Mouse (Mus musculus) neural tube, embryonic 10.5 days (tissue): ENCODE measurements around the gene Tigd3.

Source experiments
- DNase-seq: peaks from one replicate; pipeline ENCODE4 v3.0.0-alpha.2; 2017; ENCODE audit warnings: low spot score; ENCODE audit errors: extremely low spot score

The Tigd3 gene

DNA sequence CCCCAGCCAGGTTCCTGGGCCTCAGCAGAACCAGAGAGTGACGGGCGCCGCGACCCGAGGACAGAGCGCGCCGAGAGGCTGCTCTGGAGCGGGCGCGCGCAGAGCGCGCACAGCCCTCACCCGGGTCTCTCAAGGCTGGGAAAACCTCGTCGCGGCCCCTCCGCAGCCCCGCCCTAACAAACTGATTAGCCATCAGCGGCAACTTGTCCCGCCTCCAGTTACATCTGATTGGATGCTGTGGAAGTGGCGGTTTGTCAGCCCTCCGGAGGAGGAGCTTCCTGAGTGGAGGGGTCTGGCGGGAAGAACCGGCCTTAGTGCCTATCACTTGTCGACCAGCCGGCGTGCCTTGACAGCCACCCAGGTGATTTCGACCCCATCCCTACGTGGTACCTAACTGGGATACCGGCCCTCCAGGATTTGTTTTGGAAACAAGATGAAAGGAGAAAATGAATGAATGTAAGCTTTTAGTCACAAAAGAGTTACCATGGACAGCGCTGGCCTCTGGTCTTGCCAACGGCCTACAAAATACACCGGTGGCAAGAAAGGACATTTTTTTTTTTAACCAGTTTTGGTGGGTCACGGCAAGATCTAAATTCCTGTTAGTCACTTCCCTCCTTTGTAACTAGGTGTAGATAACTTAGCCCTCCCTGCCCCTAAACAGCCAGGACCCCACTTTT is at the start of gene Tigd3:
Tigd3 (minus strand) TSS at position 148 of the 677 bp plus-strand sequence.
- peak; percentile 94 for DNase-seq

GRCm38 (mm10) chr19:5943404-5943803 is 49.5 kb upstream of the Tigd3 start:
- no peak for DNase-seq

- DNase-seq: no peak
These were observed 48.6 kb upstream of the Tigd3 start for GRCm38 (mm10) chr19:5942581-5942980.

DNA sequence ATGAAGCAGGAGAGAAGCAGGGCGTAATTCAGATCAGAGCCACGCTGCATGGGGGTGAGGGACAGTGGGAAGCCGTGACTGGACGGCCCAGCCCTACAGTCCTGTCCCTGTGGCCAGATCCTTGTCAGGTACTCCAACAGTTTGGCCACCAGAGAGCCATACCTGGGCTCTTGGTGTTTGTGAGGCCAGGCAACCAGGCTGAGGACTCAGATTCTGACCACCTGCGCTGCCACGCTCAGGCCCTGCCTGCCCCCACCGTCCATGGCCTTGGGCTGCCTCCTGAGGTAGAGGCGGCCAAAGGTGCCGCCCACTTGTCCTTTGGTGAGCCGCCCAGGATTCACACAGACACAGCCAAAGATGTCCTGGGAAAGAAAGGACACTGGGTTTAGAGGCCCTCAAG is 46.7 kb upstream of the Tigd3 start:
- no peak for DNase-seq

DNA sequence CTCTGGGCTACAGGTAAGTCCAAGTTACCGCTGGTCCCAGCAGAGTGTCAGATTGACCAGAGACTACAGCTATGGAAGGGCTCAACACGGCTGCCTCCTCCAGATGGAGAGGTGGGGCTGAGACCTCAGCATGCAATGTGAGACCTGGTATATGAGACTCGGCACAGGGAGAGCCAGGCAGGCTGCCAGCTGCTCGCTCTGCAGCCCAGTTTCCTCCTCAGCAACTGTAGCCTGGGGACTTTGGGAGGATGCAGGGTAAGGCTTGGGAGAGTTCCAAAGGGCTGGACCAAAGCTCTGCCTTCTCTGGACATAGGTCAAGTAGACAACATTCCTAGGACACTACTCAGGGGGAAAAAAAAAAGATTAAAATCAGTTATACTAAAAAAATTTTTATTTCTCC is 46.2 kb upstream of the Tigd3 start:
- no peak for DNase-seq

DNA sequence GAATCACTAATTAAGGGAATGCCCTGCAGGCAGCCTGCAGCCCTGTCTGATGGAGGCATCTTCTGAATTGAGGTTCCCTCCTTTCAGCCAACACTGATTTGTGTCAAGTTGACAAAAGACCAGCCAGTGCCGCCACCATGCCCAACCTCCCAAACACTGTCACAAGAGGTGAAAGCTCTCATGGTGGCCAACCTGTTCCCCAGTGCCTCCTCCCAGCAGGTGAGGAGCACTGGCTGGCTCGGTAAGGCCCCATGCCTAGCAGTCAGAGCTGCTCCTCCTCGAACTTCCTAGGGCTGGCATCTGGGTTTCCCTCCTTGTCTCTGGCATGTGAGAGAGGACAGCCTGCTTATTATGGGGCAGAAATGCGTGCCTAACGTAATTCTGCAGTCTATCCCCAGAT is 45.8 kb upstream of the Tigd3 start:
- DNase-seq: no peak

DNA sequence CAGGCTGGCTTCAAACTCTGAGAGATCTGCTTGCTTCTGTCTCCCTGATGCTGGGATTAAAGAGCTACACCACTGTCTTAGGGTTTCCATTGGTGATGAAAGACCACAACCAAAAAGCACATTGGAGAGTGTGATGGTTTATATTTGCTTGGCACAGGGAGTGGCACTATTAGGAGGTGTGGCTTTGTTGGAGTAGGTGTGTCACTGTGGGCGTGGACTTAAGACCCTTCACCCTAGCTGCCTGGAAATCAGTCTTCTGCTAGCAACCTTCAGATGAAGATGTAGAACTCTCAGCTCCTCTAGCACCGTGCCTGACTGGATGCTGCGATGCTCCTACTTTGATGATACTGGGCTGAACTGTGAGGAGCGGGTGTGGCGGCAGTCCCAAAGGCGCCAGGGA is 44.6 kb upstream of the Tigd3 start:
- no peak for DNase-seq

GRCm38 (mm10) chr19:5937836-5938406 is 44.0 kb upstream of the Tigd3 start:
- no peak for DNase-seq

DNA sequence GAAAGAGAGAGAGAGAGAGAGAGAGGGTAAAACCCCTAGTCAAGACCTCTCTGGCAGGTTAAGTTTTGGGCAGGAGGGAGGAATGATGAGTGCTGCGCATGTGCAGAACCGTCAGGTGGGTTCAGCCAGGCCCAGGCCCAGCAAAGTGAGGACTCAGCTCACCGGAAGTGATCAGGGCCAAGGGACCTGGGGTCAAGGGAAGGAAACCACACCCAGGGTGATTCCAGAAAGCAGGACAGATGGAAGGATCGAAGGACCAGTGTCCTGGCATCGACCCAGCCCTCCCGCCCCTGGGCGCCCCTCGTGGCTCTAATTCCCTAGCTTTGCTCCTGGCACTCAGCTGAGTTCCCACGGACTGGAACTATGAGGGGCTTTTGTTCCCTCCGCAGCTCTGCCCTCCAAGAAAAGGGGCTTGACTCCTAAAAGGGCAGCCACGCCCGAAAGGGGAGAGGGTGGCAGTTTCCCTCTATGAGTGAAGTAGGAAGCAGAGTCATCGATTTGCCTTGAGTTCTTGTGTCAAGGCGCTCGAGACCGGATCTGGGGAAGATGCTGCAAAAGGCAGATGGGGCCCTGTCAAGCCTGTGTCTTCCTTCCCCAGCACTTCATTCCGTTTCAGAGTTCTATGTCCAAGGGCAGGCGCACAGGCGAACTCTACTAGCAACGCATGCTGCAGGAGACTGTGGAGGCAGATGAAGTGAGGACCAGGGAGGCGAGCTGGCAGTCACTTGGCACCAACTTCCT is 43.3 kb upstream of the Tigd3 start:
- DNase-seq: no peak

DNA sequence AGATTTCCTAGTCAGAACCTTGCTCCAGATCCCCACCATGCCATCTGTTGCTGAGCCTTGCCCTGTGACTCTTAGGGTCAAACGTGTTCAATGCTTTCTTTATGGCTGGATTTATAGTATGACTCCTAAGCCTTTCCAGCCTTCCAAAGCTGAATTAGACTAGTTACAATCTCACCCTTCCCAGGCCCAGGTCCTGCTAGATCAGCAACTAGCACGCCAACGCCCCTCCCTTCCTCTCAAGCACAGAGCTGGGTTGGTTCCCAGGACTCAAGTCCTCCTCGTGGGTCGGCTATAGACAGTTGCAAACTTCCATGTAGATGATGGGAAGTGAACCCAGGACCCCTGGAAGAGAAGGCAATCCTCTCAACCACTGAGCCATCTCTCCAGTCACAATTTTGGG is 41.7 kb upstream of the Tigd3 start:
- no peak for DNase-seq

GRCm38 (mm10) chr19:5935266-5935665 is 41.3 kb upstream of the Tigd3 start:
- no peak for DNase-seq

GRCm38 (mm10) chr19:5929634-5930596 is 36.0 kb upstream of the Tigd3 start:
- no peak for DNase-seq

DNA sequence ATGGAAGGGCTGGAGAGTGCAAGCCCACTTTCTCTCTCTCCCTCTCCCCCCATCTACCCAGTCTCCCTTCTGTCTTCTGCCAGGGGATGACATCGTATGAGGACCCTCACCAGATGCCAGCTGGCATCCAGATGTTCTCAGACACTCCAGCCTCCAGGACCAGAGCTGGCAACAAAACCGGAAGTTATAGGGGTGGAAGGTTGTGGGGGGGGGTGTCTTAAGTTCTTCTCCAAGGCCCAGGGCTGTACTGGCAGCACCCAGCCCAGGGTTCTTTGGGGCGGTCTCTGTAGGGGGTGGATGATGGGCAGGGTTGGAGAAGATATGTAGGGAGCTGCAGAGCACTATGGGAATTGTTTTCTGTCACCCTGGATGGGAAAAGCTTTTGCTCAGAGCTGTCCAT is 34.6 kb upstream of the Tigd3 start:
- no peak for DNase-seq

- no peak for DNase-seq
These were observed 34.2 kb upstream of the Tigd3 start for GRCm38 (mm10) chr19:5928104-5928503.

GRCm38 (mm10) chr19:5927532-5927931 is 33.6 kb upstream of the Tigd3 start:
- DNase-seq: no peak

GRCm38 (mm10) chr19:5927026-5927425 is 33.1 kb upstream of the Tigd3 start:
- DNase-seq: no peak

DNA sequence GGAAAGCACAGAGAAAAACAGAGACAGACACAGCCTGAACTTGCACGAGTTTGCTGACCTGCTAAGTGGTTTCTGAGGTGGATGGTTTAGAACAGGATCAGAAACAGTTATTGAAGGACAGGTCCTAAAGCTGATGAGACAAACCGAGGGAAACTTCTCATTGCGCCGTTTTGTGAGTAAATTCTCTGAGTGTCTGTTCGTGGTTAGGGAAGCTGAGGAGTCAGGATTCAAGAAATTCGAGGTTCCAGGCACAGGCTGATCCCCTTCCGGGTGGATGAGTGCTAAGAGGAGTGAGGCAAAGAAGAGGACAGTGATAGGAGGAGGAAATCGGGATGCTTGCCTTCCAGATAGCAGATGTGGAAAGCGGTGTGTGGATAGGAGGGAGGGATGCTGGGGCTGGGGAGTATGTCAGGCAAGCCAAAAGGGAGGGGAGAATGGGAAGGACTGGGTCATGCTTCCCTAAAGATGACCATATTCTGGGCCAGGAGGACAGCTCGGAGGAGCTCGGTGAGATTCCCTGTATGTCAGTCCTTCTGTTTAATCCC is 31.4 kb upstream of the Tigd3 start:
- no peak for DNase-seq

DNA sequence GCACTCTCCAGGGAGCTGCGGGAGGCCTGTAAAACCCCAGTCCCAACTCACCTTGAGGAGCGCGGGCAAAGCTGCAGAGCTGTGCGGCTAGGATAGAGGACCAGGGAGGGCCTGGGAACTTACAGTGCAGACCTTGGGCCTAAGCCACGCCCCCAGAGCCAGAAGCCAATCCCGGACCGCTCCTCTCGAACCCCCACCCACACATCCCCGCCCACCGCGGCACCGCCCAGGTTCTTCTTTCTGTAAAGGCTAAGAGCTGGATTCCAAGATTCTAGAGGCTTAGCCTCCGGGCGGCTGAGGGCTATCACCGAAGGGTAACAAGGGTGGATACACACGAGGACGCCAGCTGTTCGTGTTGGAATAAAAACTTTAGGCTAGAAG is 30.8 kb upstream of the Tigd3 start, which contains the start of gene Cdc42ep2:
Cdc42ep2 (minus strand) TSS at position 104 of the 381 bp plus-strand sequence.
- peak; percentile 93 for DNase-seq

- peak; percentile 90 for DNase-seq
These were observed 30.2 kb upstream of the Tigd3 start for GRCm38 (mm10) chr19:5923990-5924712.

GRCm38 (mm10) chr19:5922963-5923362 is 29.0 kb upstream of the Tigd3 start:
- no peak for DNase-seq
